Mouse (Mus musculus) c-Kit-positive CD71-positive TER-119-positive erythroid progenitor cells, embryonic 14.5 days (primary cell): Measurements from ENCODE around the gene Ntn4.
"Not testable (repeated sequence)": the region's sequence is repeated elsewhere in the genome, so short reads cannot be mapped to it uniquely, and the experiment has no call there.

ENCODE experiments used
- DNase-seq: peaks from one replicate; pipeline ENCODE4 v3.0.0-alpha.2; 2013; ENCODE audit warnings: low spot score

The Ntn4 gene

DNA sequence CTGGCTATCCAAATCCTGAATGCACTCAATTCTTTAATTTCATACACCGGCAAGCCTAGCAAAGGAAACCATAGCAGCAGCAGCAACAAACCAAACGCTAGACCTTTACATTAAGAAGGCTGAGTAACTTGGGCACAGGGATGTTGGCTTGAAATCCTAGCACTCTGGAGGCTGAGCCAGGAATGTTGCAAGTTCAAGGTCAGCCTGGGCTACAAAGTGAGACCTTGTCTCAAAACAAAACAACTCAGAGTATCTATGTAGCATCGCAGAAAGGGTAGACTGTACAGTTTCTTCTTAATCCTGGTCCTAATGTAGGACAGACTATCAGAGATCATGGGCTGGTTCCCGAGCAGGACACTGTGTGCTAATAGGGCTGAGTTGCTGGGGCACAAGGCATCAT is 43.4 kb downstream of the Ntn4 start:
- DNase-seq: no peak

- DNase-seq: not testable (repeated sequence)
Observed at GRCm38 (mm10) chr10:93685416-93685815, 44.9 kb downstream of the Ntn4 start.

GRCm38 (mm10) chr10:93686579-93686978 is 46.1 kb downstream of the Ntn4 start:
- no peak for DNase-seq

DNA sequence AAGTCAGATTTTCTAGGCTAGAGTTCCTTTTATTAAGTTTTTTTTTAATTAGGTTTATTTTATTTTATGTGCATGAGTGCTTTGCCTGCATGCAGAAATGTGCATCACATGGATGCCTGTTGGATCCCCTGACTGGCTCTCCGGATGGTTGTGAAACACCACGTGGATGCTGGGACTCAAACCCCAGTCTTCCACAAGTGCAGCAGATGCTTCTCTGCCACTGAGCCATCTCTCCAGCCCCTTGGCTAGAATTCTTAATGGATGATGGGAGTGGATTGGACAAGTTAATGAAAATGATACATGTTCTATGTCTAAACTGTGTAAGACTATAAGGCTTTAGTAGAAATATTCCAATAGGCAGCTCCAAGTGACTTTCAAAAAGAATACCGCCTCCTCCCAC is 47.3 kb downstream of the Ntn4 start:
- no peak for DNase-seq

GRCm38 (mm10) chr10:93688306-93689171 is 48.1 kb downstream of the Ntn4 start:
- DNase-seq: no peak

DNA sequence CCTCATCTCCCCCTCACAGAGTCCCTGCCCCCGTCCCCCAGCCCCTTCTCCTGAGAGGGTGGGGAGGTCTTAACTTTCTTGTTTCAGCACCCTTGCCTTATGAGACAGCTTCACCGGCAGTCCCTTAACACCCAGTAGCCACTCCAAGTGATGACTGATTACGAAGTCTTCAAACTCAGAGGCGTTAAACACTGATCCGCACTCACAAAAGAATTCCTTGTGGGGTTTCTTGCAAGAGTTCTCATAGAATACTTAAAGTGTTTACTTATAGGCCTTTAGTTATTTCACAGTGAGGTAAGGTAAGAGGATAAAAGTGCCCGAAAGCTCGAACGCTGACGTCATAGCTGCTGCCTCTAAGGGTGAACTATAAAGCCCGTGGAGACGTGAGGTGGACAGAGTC is 50.9 kb downstream of the Ntn4 start:
- no peak for DNase-seq

GRCm38 (mm10) chr10:93695043-93695791 is 54.7 kb downstream of the Ntn4 start:
- DNase-seq: no peak

DNA sequence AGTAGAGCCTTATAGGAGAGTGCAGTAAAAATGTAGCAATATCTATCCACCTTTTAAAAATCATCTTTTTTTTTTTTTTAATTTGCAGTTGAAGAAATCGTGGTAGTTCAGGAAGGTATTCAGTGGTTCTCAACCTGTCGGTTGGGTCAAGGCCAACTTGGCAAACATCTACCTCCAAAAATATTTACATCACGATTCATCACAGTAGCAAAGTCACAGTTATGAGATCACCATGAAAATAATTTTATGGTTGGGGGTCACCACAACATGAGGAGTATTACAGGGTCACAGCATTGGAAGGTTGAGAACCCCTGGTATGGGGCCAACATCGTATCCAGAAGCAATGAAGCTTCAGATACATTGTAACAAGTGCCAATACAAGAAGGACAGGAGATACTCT is 55.5 kb downstream of the Ntn4 start:
- DNase-seq: no peak

DNA sequence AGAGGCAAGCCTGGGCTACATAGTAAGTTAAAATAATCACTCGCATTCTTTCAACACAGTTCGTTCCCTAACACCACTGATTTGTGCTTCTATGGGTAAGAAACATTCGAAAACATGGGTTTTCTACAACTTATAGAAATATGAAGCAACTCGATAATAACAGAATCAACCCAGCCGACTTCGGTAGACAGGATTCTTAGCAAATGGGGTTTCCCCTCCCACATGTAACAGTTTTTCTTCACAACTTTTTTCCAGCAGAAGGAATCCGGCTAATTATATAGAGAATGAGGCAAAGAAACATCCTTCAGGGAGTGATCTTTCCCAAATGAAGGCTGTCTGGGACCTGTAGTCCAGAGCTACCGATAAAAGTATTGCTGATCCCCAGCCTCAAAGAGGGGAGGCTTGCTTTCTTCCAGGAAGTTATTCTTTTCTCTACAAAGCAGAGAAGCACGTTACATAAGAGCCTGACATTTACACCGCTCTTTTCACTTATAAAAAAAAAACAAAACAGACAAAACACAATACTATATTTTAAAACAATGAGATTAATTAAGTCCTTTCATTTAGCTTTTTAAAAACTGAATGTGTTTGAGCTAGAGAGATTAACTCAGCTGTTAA is 57.5 kb downstream of the Ntn4 start:
- no peak for DNase-seq

- DNase-seq: no peak
Observed at GRCm38 (mm10) chr10:93699689-93700478, 59.4 kb downstream of the Ntn4 start.

- DNase-seq: no peak
Observed at GRCm38 (mm10) chr10:93700589-93701363, 60.3 kb downstream of the Ntn4 start.

DNA sequence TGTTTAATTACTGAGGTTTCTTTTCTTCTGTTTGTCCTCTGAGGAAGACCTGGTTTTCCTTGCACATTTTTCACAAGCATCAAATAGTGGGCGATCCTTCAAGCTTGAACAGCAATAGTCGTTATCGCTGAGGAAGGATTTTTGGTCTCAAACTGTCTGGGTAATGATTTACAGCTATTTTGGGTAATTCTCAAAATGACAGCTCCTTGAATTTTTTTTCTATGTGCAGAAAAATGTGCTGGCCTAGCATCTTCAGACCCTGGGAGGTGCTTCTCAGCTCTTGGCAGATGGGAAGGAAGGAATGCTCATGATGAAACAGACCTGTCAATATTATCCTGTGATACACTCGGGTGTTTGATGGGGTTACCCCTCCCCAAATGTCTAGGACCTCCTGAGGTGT is 63.5 kb downstream of the Ntn4 start:
- DNase-seq: no peak

DNA sequence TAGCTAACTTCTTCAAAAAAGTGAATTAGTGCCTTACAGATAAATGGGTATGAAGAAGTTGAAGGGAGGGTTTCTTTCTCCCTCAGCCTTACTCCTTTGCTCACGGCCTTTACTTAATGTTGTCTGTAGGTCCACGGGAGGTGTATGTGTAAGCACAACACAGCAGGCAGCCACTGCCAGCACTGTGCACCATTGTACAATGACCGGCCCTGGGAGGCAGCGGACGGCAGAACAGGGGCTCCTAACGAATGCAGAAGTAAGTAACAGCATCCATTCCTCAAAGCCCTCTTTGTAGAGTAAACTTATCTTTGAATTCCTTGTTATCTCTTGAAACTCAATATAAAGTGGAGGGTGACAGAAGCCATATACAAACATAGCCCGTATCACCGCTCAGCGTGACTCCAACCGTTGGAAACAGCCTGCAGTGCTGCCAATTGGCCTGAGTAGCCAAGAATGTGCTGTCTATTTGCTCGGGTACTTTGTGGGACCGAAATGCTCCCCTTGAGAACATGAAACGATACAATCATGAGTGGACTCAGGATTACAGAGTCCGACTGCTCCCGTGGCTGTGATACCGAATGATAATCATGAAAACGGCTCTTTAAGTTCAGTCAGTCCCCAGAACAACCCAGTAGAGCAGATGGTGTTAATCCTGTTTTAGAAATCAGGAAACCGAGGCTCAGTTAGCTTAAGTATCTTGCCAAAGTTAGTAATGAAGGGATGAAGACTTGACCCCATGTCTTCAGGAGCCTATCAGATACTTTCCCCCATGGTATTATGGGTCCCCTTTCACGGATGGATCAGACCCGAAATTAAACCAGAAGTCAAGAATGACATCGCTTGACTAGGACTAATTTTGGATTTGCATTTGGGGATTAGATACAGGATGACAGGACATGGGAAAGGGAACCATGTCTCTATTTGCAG is 66.9 kb downstream of the Ntn4 start:
- no peak for DNase-seq

- no peak for DNase-seq
Observed at GRCm38 (mm10) chr10:93708076-93708473, 67.6 kb downstream of the Ntn4 start.

DNA sequence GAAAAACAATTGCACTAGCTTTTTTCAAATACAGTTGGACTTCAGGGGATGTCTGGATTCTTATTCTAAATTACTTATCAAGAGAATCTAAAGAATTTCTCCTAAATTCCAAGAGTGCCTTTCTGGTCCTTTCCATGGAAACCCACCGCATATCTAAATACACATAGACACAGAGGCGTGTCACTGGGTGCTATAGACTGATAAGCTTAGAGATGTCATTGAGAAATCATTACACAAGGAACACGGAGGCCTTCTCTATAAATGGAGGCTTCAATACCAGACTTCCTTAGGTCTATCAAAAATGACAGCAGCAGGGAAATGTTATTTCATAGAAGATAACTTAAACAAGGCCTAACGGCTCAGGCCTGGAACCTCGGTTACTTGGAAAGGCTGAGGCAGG is 68.0 kb downstream of the Ntn4 start:
- DNase-seq: peak; percentile 62

DNA sequence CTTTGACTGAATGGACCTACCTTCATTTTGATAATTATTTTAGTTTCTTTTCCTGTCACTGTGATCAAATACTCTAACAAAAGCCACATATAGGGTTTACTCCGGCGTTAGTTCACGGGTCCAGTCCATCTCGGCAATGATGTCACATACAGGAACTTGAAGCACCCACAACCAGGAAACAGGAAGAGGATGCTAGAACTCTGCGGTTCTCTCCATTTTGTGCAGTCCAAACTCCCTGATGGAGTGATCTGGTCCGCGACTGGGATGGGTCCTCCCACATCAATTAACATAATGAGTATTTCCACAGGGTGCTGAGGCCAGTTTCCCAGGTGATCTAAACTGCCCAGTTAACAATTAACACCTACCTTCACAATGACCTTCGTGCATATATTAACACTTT is 69.1 kb downstream of the Ntn4 start:
- no peak for DNase-seq

GRCm38 (mm10) chr10:93721625-93722337 is 81.3 kb downstream of the Ntn4 start:
- DNase-seq: no peak

DNA sequence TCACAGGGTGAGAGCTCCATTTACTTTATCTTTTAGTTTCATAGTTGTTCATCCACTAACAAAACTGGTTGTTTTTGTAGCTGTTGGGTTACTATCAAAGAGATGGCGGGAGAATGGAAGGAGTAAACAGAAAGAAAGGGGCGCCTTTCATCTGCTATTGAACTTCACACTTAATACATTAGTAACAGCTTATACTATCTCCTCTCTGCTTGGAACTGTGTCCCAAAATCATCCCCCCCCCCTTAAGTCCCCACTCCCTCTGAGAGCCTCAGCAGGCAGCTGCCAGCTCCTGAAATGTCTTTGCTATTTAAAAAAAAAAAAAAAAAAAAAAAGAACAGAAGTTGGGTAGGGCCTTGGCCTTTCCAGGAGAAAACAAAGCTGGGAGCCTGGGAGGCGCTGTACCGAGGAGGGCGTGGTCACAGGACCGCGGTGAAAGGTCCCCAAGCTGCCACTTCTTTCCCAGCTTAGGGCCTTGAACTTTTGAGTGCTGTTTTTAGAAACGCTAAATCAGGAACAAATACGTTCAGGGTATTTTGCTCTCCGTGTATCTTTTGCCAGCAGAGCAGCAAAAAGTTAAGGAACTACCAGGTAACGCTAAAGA is 83.6 kb downstream of the Ntn4 start:
- no peak for DNase-seq

DNA sequence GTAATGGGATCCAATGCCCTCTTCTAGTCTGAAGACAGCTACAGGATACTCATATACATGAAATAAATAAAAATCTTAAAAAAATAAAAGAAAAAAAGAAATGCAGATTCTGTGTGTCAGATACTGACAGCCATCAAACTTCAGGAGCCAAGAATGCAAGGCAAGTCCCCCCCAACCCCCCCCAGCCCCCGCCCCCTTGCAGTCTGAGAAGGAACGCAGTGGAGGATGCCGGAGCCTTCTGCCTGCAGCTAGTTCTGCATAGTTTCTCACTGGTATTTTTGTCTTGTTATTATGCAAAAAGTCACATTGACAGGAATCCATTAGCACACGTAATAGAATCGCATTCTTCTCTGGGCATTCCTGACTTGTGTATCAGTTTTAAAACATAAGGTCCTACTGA is 87.7 kb downstream of the Ntn4 start:
- DNase-seq: no peak
